Mouse (Mus musculus) forebrain, embryonic 11.5 days (tissue): ENCODE data around the gene Itpr2. TPM values are rescaled to one million over a fixed set of nuclear protein-coding genes. Genes with fewer than 3 reads are reported as not detected.
"Not testable (repeated sequence)": the region's sequence is repeated elsewhere in the genome, so short reads cannot be mapped to it uniquely, and the experiment has no call there.

Experiments used
- ATAC-seq: fragments of 200-750 bp; cut with Nextera tagmentation; replicated peaks from 2 replicates; pipeline ENCODE4 v1.8.0; 2017; ENCODE audit warnings: moderate TSS enrichment; ENCODE audit not compliant: low FRiP score
- DNase-seq: peaks from one replicate; pipeline ENCODE4 v3.0.0-alpha.2; 2017; ENCODE audit warnings: low spot score
- H3K27ac ChIP-seq: fragments of 300-500 bp; sonication (generic); 2 replicates; pipeline ENCODE4 v1.5.1; 2014; ENCODE audit warnings: low read depth, low read length
- H3K27me3 ChIP-seq: fragments of 300-500 bp; sonication (generic); 2 replicates; pipeline ENCODE4 v1.6.1; 2014; ENCODE audit warnings: mild to moderate bottlenecking, low read length, mixed read lengths; ENCODE audit not compliant: control insufficient read depth, insufficient read depth
- H3K36me3 ChIP-seq: fragments of 300-500 bp; sonication (generic); 2 replicates; pipeline ENCODE4 v1.6.1; 2014; ENCODE audit warnings: mild to moderate bottlenecking, low read length, moderate library complexity, mixed read lengths; ENCODE audit not compliant: control insufficient read depth, insufficient read depth
- H3K4me1 ChIP-seq: fragments of 300-500 bp; sonication (generic); replicated peaks from 2 replicates; pipeline ENCODE4 v1.6.1; 2014; ENCODE audit warnings: low read length, mixed read lengths; ENCODE audit not compliant: control insufficient read depth, insufficient read depth
- H3K4me2 ChIP-seq: fragments of 300-500 bp; sonication (generic); 2 replicates; pipeline ENCODE4 v1.6.1; 2014; ENCODE audit warnings: low read depth, mild to moderate bottlenecking, low read length, moderate library complexity, mixed read lengths; ENCODE audit not compliant: severe bottlenecking
- H3K4me3 ChIP-seq: fragments of 300-500 bp; sonication (generic); 2 replicates; pipeline ENCODE4 v1.5.1; 2014; ENCODE audit warnings: low read depth, low read length
- H3K9ac ChIP-seq: fragments of 300-500 bp; sonication (generic); 2 replicates; pipeline ENCODE4 v1.6.1; 2014; ENCODE audit warnings: low read length
- H3K9me3 ChIP-seq: fragments of 300-500 bp; sonication (generic); 2 replicates; pipeline ENCODE4 v1.6.1; 2016; ENCODE audit warnings: low read length, mixed read lengths; ENCODE audit not compliant: control insufficient read depth
- WGBS: fragments of 180-500 bp; shearing (Covaris S2); extraction: QIAGEN DNeasy Blood & Tissue Kit; methylation state at CpG from one replicate; pipeline ENCODE4 v1.1.7; 2014; 5-methylcytosine and 5-hydroxymethylcytosine counted together
- polyA plus RNA-seq: library from polyadenylated mRNA; unstranded; fragments of >200 nt; fragmentation: Nextera tagmentation; extraction: Ambion mirVana; gene quantifications from 2 replicates; pipeline ENCODE4 v1.2.1, GENCODE M21; 2014

Itpr2 gene
- polyA plus RNA-seq, 1 experiment from 2014 or later, result 5.3 TPM

- H3K4me2 ChIP-seq, result no peak overlapping the region
- no peaks in the 10 kb centered on the region for H3K27me3 ChIP-seq
- 86% methylated on average over 6 of the region's 6 CpGs for WGBS
- no peaks in the 10 kb centered on the region for H3K4me1 ChIP-seq
- no peaks in the 10 kb centered on the region for H3K9me3 ChIP-seq
- H3K4me3 ChIP-seq, result no peak overlapping the region
- DNase-seq (no peak), ATAC-seq (no peak)
- H3K9ac ChIP-seq, result no peak overlapping the region
- H3K36me3 ChIP-seq, result no peaks in the 10 kb centered on the region
- no peak overlapping the region for H3K27ac ChIP-seq
Measured at GRCm38 (mm10) chr6:146473216-146473955, 28.6 kb downstream of the Itpr2 start.

GRCm38 (mm10) chr6:146470378-146470777 lies 31.6 kb downstream of the Itpr2 start:
- H3K27me3 ChIP-seq, result no peaks in the 10 kb centered on the region
- H3K9ac ChIP-seq, result no peak overlapping the region
- ATAC-seq, result no peak
- no peak overlapping the region for H3K27ac ChIP-seq
- no peak overlapping the region for H3K4me3 ChIP-seq
- no peaks in the 10 kb centered on the region for H3K36me3 ChIP-seq
- no peaks in the 10 kb centered on the region for H3K9me3 ChIP-seq
- WGBS, result 93% methylated on average over 4 of the region's 4 CpGs
- H3K4me1 ChIP-seq, result no peaks in the 10 kb centered on the region
- no peak for DNase-seq
- H3K4me2 ChIP-seq, result no peak overlapping the region

GRCm38 (mm10) chr6:146469936-146470335 lies 32.1 kb downstream of the Itpr2 start:
- H3K9me3 ChIP-seq, result no peaks in the 10 kb centered on the region
- H3K36me3 ChIP-seq, result no peaks in the 10 kb centered on the region
- no peak for ATAC-seq
- H3K4me2 ChIP-seq, result no peak overlapping the region
- no peaks in the 10 kb centered on the region for H3K27me3 ChIP-seq
- no peak overlapping the region for H3K27ac ChIP-seq
- no peaks in the 10 kb centered on the region for H3K4me1 ChIP-seq
- DNase-seq, result no peak
- 95% methylated on average over 2 of the region's 2 CpGs for WGBS
- no peak overlapping the region for H3K9ac ChIP-seq
- no peak overlapping the region for H3K4me3 ChIP-seq

- H3K9ac ChIP-seq, result no peak overlapping the region
- WGBS, result 57% methylated on average over 8 of the region's 8 CpGs
- ATAC-seq (no peak), DNase-seq (no peak)
- H3K27ac ChIP-seq, result no peak overlapping the region
- H3K4me1 ChIP-seq, result no peaks in the 10 kb centered on the region
- no peak overlapping the region for H3K4me2 ChIP-seq
- no peaks in the 10 kb centered on the region for H3K9me3 ChIP-seq
- no peak overlapping the region for H3K4me3 ChIP-seq
- H3K27me3 ChIP-seq, result no peaks in the 10 kb centered on the region
- H3K36me3 ChIP-seq, result no peaks in the 10 kb centered on the region
Measured at GRCm38 (mm10) chr6:146468361-146468760, 33.7 kb downstream of the Itpr2 start.

- WGBS, result 92% methylated on average over 2 of the region's 2 CpGs
Measured at GRCm38 (mm10) chr6:146464645-146465042, 37.4 kb downstream of the Itpr2 start.

GRCm38 (mm10) chr6:146464014-146464644 lies 37.9 kb downstream of the Itpr2 start:
- no peak overlapping the region for H3K4me3 ChIP-seq
- H3K27ac ChIP-seq, result no peak overlapping the region
- WGBS, result 94% methylated on average over 8 of the region's 8 CpGs
- H3K9ac ChIP-seq, result no peak overlapping the region
- no peaks in the 10 kb centered on the region for H3K36me3 ChIP-seq
- H3K4me1 ChIP-seq, result no peaks in the 10 kb centered on the region
- no peaks in the 10 kb centered on the region for H3K27me3 ChIP-seq
- ATAC-seq, result no peak
- no peaks in the 10 kb centered on the region for H3K9me3 ChIP-seq
- no peak for DNase-seq
- no peak overlapping the region for H3K4me2 ChIP-seq

More at GRCm38 (mm10) chr6:146464645-146465042, 37.4 kb downstream of the Itpr2 start:
- not testable (repeated sequence) for H3K4me1 ChIP-seq, H3K9ac ChIP-seq, H3K4me3 ChIP-seq, H3K27me3 ChIP-seq, ATAC-seq, H3K9me3 ChIP-seq, H3K27ac ChIP-seq, H3K36me3 ChIP-seq, DNase-seq, H3K4me2 ChIP-seq

GRCm38 (mm10) chr6:146460936-146461335 lies 41.1 kb downstream of the Itpr2 start:
- Histone ChIP-seq H3K27ac (no peak overlapping the region), H3K4me2 (no peak overlapping the region), H3K4me1 (peaks cover 2% of the 10 kb centered on the region; the same call in 1 of the 2 replicates), H3K4me3 (no peak overlapping the region), H3K36me3 (no peaks in the 10 kb centered on the region), H3K9ac (no peak overlapping the region), H3K27me3 (no peaks in the 10 kb centered on the region), H3K9me3 (no peaks in the 10 kb centered on the region)
- DNase-seq (no peak), ATAC-seq (no peak)
- WGBS, result 86% methylated on average over 8 of the region's 8 CpGs

GRCm38 (mm10) chr6:146458436-146458835 lies 43.6 kb downstream of the Itpr2 start:
- DNase-seq, result no peak

More at GRCm38 (mm10) chr6:146458436-146458835, 43.6 kb downstream of the Itpr2 start:
- 35% methylated on average over 5 of the region's 5 CpGs for WGBS
- Histone ChIP-seq H3K4me2 (no peak overlapping the region), H3K27ac (no peak overlapping the region), H3K27me3 (no peaks in the 10 kb centered on the region), H3K36me3 (no peaks in the 10 kb centered on the region), H3K9me3 (no peaks in the 10 kb centered on the region), H3K4me3 (no peak overlapping the region), H3K4me1 (peaks cover 2% of the 10 kb centered on the region; the same call in 1 of the 2 replicates), H3K9ac (no peak overlapping the region)
- ATAC-seq, result no peak
